Mouse (Mus musculus): Measurements from ENCODE around the gene Krt26. TPM values are rescaled to one million over a fixed set of nuclear protein-coding genes. Genes with fewer than 3 reads are reported as not detected.

The Krt26 gene
- polyA plus RNA-seq, 1 experiment from 2014 or later: not detected

DNA sequence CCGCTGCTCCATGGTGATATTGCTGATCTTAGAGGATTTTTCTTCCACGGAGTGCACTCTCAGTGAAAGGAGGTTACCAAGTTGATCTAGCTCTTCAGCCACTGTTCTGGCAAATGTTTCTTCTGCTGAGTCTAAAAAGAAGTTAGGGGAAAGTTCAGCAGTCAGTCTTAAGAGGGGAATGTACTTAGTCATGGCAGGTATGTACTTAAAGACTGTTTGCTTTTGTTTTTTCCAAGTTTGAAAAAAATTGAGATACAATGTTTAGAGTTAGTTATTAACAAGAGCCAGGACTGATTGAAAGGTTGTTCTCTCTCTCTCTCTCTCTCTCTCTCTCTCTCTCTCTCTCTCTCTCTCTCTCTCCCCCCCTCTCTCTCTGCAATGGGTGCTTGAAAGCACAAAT lies 8.1 kb downstream of the Krt26 start:
- Histone ChIP-seq H3K36me3 (no peaks in the 10 kb centered on the region), H3K4me3 (no peak overlapping the region), H3K9ac (no peak overlapping the region), H3K27ac (no peak overlapping the region), H3K27me3 (no peaks in the 10 kb centered on the region), H3K4me1 (no peaks in the 10 kb centered on the region), H3K9me3 (no peaks in the 10 kb centered on the region), H3K4me2 (replicated peaks) (no peak overlapping the region)
- WGBS: 76% methylated on average over 2 of the region's 2 CpGs
- ATAC-seq (ENCODE audit: insufficient number of reproducible peaks, insufficient read depth, low FRiP score, low TSS enrichment): no peak

DNA sequence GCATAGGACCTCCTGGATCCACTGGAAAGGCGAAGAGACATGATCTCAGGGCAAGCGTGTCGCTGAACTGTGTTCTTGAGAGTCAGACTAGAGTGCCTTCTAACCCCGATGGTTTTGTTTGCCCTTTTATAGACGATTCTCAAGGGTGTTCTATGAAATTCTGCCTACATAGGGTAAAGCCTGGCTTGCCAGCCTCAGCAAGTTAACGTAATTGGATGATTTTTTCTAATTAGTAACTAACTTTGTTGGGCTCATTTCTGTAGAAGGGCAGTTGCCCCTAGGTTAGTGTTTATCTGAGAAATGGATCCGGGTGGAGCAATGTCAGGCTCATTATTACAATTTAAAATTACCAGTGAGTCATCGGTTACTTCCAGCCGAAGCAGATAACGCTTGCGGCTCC lies 14.9 kb downstream of the Krt26 start, which contains the start of gene Krt25:
Krt25 (minus strand) TSS at position 101 of the 400 bp plus-strand sequence.
- Histone ChIP-seq H3K36me3 (no peaks in the 10 kb centered on the region), H3K4me3 (no peak within 1 kb of the TSS), H3K27ac (no peak within 1 kb of the TSS), H3K9ac (no peak within 1 kb of the TSS), H3K27me3 (no peaks in the 10 kb centered on the region), H3K4me2 (replicated peaks) (no peak within 1 kb of the TSS), H3K4me1 (no peaks in the 10 kb centered on the region), H3K9me3 (no peaks in the 10 kb centered on the region)
- no peak for ATAC-seq (ENCODE audit: insufficient number of reproducible peaks, insufficient read depth, low FRiP score, low TSS enrichment)
- WGBS: 87% methylated on average over 11 of the region's 11 CpGs

DNA sequence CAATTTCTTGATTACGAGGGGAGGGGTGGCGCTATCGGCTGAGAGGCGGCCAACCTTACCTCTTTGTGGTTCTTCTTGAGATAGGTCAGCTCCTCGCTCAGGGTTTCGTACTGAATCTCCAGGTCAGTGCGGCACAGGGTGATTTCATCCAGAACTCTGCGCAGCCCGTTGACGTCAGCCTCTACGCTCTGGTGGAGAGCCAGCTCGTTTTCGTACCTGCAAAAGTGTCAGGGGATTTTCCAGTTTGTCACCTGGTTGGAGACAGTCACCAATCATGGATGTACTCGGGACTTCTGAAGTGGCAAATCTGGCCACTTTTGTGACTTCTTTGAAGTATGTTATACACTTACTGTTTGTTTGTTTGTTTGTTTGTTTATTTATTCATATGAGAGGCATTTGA lies 16.7 kb downstream of the Krt26 start:
- Histone ChIP-seq H3K4me2 (replicated peaks) (no peak overlapping the region), H3K27ac (no peak overlapping the region), H3K9me3 (no peaks in the 10 kb centered on the region), H3K4me3 (no peak overlapping the region), H3K9ac (no peak overlapping the region), H3K27me3 (no peaks in the 10 kb centered on the region), H3K36me3 (no peaks in the 10 kb centered on the region), H3K4me1 (no peaks in the 10 kb centered on the region)
- WGBS: 89% methylated on average over 14 of the region's 14 CpGs
- no peak for ATAC-seq (ENCODE audit: insufficient number of reproducible peaks, insufficient read depth, low FRiP score, low TSS enrichment)

DNA sequence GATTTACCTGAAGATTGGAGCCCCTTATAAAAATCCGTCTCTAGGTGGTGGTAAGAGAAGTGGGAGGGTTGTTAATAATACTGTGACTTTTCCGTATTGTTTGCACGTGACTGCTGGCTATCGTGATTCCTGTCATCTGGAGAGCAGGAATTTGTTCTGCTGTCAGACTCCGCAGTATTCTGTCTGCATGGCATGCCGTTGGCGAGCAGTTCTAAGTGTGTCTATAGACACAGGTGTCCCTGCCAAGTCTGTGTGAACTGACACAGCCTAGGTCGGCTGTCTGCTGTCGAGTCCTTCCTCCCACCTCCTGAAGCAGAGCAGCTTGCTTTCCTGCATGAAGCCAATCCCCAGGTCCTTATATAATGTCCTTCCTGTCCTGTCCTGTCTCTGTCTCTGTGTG lies 18.6 kb downstream of the Krt26 start:
- Histone ChIP-seq H3K9ac (no peak overlapping the region), H3K4me1 (no peaks in the 10 kb centered on the region), H3K9me3 (no peaks in the 10 kb centered on the region), H3K27me3 (no peaks in the 10 kb centered on the region), H3K36me3 (no peaks in the 10 kb centered on the region), H3K27ac (no peak overlapping the region), H3K4me3 (no peak overlapping the region), H3K4me2 (replicated peaks) (no peak overlapping the region)
- ATAC-seq (ENCODE audit: insufficient number of reproducible peaks, insufficient read depth, low FRiP score, low TSS enrichment): no peak
- WGBS: 71% methylated on average over 9 of the region's 9 CpGs

DNA sequence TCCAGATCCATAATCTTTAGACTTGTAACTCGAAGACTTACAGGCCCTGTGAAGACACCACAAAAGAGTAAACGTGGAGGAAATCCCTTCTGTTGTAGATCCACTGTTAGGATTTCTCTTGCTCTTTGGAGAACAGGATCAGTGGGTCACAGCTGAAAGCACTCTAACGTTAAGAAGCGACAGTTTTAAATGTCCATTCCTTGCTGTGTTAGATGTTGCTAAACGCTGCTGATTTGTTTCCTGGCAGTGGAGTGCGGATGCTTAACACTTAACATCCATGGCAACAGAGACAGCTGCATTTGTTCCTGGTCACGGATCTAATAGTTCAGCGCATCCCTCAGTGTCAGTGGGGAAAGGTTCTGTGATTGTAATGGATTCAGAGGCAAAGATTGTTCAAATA lies 21.2 kb downstream of the Krt26 start:
- H3K9ac ChIP-seq: no peak overlapping the region
- no peaks in the 10 kb centered on the region for H3K4me1 ChIP-seq
- H3K4me2 ChIP-seq (replicated peaks): no peak overlapping the region
- no peaks in the 10 kb centered on the region for H3K9me3 ChIP-seq
- no peak overlapping the region for H3K27ac ChIP-seq
- 63% methylated on average over 8 of the region's 8 CpGs for WGBS
- no peaks in the 10 kb centered on the region for H3K36me3 ChIP-seq
- H3K4me3 ChIP-seq: no peak overlapping the region
- H3K27me3 ChIP-seq: no peaks in the 10 kb centered on the region
- ATAC-seq (ENCODE audit: insufficient number of reproducible peaks, insufficient read depth, low FRiP score, low TSS enrichment): no peak

DNA sequence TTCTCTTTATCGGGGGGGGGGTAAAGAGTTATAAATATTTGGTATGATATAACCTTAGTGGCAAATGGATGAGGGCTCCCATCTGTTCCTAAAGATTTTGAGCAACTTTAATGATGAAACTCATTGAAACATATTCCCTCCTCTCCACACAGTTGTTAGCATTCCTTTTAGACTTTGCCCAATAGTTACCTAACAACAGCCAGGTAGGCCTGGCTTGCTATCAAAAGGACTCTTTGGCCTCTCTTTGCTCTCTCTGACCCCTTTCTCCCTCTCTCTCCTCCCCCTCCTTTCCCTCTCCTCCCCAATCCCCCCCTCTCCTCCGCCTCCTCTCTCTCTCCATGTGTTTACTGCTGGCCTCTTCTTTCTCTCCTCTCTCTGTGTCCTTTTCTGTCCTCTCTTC lies 23.2 kb downstream of the Krt26 start:
- Histone ChIP-seq H3K36me3 (no peaks in the 10 kb centered on the region), H3K27ac (no peak overlapping the region), H3K9ac (no peak overlapping the region), H3K9me3 (no peaks in the 10 kb centered on the region), H3K4me1 (no peaks in the 10 kb centered on the region), H3K27me3 (no peaks in the 10 kb centered on the region), H3K4me2 (replicated peaks) (no peak overlapping the region), H3K4me3 (no peak overlapping the region)
- WGBS: 85% methylated on average over 2 of the region's 2 CpGs
- ATAC-seq (ENCODE audit: insufficient number of reproducible peaks, insufficient read depth, low FRiP score, low TSS enrichment): no peak

DNA sequence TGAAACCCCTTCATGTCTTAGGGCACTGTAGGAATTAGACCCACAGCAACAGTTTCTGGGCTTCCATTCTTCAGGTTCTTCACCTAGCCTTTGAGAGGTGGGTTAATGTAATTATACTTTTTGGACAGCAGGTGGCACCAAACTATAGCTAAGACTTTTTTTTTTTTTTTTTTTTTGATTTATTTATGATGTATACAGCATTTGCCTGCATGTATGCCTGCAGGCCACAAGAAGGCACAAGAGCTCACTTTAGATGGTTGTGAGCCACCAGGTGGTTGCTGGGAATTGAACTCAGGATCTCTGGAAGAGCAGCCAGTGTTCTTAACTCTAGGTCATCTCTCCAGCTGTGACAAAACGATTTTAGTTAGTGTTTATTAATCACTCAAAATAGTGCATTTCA lies 26.9 kb downstream of the Krt26 start:
- H3K4me2 ChIP-seq (replicated peaks): no peak overlapping the region
- H3K9ac ChIP-seq: no peak overlapping the region
- no peak overlapping the region for H3K4me3 ChIP-seq
- 89% methylated on average over 1 of the region's 1 CpGs for WGBS
- no peak overlapping the region for H3K27ac ChIP-seq
- no peaks in the 10 kb centered on the region for H3K27me3 ChIP-seq
- no peaks in the 10 kb centered on the region for H3K4me1 ChIP-seq
- no peak for ATAC-seq (ENCODE audit: insufficient number of reproducible peaks, insufficient read depth, low FRiP score, low TSS enrichment)
- H3K9me3 ChIP-seq: no peaks in the 10 kb centered on the region
- H3K36me3 ChIP-seq: no peaks in the 10 kb centered on the region

DNA sequence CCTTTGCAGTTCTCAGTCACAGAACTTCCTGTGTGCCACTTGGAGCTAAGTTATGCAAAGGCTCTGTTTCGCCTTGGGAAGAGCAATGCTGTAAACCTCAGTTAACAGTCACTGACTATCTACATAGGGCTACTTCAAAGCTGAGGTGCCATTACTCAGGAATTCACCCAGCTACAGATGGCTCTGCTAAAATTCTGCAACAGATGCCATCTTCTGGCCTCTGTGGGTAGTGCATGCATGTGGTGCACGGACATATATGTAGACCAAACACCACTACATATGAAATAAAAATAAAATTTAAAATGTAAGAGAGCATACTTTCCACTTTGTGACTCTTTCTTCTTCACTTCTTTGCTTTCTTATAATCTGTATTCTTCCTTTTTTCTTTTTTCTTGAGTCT lies 30.2 kb downstream of the Krt26 start:
- no peaks in the 10 kb centered on the region for H3K4me1 ChIP-seq
- H3K27ac ChIP-seq: no peak overlapping the region
- no peak overlapping the region for H3K9ac ChIP-seq
- H3K36me3 ChIP-seq: no peaks in the 10 kb centered on the region
- H3K4me2 ChIP-seq (replicated peaks): no peak overlapping the region
- WGBS: 27% methylated on average over 2 of the region's 2 CpGs
- no peaks in the 10 kb centered on the region for H3K27me3 ChIP-seq
- no peak for ATAC-seq (ENCODE audit: insufficient number of reproducible peaks, insufficient read depth, low FRiP score, low TSS enrichment)
- H3K4me3 ChIP-seq: no peak overlapping the region
- no peaks in the 10 kb centered on the region for H3K9me3 ChIP-seq

DNA sequence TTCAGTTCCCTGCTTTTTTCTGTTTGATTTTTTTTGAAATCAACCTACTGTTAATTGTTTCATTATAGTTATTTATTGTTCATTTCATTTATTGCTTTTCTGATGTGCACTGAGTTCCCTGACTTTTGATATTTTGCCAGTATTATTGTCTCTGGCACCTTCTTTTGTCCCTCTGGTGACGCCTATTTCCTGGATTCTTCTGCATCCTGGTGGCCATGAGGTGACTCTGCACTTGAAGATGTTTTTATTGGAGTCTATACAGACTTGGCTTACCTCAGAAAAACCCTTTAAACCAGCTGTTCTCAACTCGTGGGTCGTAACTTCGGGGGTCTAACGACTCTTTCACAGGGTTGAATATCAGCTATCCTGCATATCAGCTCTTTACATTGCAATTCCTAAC lies 42.7 kb downstream of the Krt26 start:
- H3K9ac ChIP-seq: no peak overlapping the region
- no peaks in the 10 kb centered on the region for H3K9me3 ChIP-seq
- H3K27ac ChIP-seq: no peak overlapping the region

DNA sequence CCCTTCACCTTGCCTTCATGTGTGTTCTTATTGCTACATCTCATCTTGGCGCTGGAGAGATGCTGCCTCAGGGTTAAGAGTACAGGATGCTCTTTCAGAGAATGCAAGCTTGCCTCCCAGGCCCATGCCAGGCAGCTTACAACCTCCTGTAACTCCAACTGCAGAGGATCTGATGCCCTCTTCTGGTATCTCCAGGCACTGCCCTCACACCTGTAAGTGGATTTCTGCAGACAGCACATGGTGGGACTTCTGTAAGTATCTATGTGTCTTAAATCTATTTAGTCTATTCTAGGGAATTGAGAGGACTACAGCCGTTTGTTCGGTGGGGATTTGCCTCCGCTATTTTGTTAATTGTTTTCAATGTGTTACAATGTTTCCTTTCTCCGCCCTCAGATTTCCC lies 44.9 kb downstream of the Krt26 start:
- no peak overlapping the region for H3K4me3 ChIP-seq
- H3K27ac ChIP-seq: no peak overlapping the region
- H3K4me1 ChIP-seq: no peaks in the 10 kb centered on the region
- H3K27me3 ChIP-seq: no peaks in the 10 kb centered on the region
- 62% methylated on average over 5 of the region's 5 CpGs for WGBS
- no peak for ATAC-seq (ENCODE audit: insufficient number of reproducible peaks, insufficient read depth, low FRiP score, low TSS enrichment)
- H3K9me3 ChIP-seq: no peaks in the 10 kb centered on the region
- no peak overlapping the region for H3K4me2 ChIP-seq (replicated peaks)
- H3K36me3 ChIP-seq: no peaks in the 10 kb centered on the region
- H3K9ac ChIP-seq: no peak overlapping the region

More for the DNA sequence above, 42.7 kb downstream of the Krt26 start:
- H3K4me3 ChIP-seq: no peak overlapping the region
- no peaks in the 10 kb centered on the region for H3K36me3 ChIP-seq
- no peaks in the 10 kb centered on the region for H3K4me1 ChIP-seq
- no peak overlapping the region for H3K4me2 ChIP-seq (replicated peaks)
- WGBS: 61% methylated on average over 5 of the region's 5 CpGs
- no peak for ATAC-seq (ENCODE audit: insufficient number of reproducible peaks, insufficient read depth, low FRiP score, low TSS enrichment)
- no peaks in the 10 kb centered on the region for H3K27me3 ChIP-seq

DNA sequence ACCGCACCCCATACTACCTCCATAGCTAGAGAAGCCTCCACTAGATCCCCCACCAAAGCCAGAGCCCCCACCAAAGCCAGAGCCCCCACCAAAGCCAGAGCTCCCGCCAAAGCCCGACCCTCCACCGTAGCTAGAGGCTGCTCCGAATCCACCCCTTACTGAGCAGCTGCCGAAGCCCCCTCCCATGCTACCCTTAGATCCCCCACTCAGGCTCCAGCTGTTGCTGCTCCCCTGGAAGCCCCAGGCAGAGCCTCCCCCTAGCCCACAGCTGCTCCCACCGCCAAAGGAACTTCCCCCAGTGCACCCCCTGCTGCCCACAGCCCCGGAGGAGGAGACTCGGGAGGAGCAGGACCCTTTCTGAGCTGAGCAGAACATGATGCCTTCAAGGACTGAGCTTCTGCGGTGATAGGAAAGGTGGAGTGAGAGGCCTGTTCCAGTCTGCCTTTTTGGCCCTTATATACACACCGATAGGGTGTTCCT lies 52.9 kb downstream of the Krt26 start, which contains the start of gene Krt24:
Krt24 (minus strand) TSS at position 430 of the 480 bp plus-strand sequence.
- Histone ChIP-seq H3K4me1 (peaks cover 5% of the 10 kb centered on the region; the same call in 1 of the 2 replicates), H3K4me2 (replicated peaks) (no peak within 1 kb of the TSS), H3K4me3 (no peak within 1 kb of the TSS), H3K27me3 (no peaks in the 10 kb centered on the region), H3K36me3 (no peaks in the 10 kb centered on the region), H3K27ac (0 out of 2 replicates have a peak within 1 kb of the TSS, but pooled peaks have one; percentile 36), H3K9me3 (no peaks in the 10 kb centered on the region), H3K9ac (no peak within 1 kb of the TSS)
- 40% methylated on average over 11 of the region's 11 CpGs for WGBS
- ATAC-seq (ENCODE audit: insufficient number of reproducible peaks, insufficient read depth, low FRiP score, low TSS enrichment): no peak

DNA sequence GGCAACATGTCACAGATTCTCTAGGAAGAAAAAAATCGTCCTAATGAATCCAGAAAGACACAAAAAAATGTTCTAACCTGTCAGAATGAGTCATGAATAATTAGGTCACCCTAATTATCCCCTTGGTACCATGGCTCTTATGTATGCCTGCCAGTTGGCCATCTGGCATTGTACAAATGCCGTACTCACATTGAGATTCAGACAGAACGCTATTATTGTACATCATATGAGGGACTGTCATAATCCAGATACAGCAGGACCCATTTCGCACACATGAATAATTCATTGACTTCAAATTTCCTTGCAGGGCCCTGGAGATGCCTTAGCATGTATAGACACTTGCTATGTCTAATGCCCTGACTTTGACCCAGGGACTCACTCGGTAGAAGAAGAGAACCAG lies 53.8 kb downstream of the Krt26 start:
- no peak for ATAC-seq (ENCODE audit: insufficient number of reproducible peaks, insufficient read depth, low FRiP score, low TSS enrichment)
- H3K4me3 ChIP-seq: no peak overlapping the region
- 77% methylated on average over 5 of the region's 5 CpGs for WGBS
- no peak overlapping the region for H3K9ac ChIP-seq
- no peaks in the 10 kb centered on the region for H3K27me3 ChIP-seq
- no peak overlapping the region for H3K27ac ChIP-seq
- peaks cover 5% of the 10 kb centered on the region; the same call in 1 of the 2 replicates for H3K4me1 ChIP-seq
- H3K9me3 ChIP-seq: no peaks in the 10 kb centered on the region
- H3K36me3 ChIP-seq: no peaks in the 10 kb centered on the region
- no peak overlapping the region for H3K4me2 ChIP-seq (replicated peaks)

DNA sequence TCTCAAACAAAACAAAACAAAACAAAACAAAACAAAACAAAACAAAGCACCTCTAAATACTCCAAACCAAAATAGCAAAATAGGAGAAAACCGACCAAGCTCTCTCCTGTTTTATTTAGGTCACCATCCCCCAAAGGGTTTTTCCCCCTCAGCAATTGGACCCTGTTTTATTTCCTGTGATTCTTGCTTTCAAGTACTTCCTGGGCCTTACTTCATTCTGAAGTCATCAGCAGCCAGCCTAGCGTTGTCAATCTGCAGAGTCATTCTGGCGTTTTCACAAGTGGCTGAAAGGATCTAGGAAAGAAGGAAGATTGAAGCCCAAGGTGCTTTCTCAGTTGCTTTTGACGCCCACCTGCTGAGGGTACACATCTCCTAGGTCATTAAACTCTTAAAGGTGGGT lies 54.4 kb downstream of the Krt26 start:
- WGBS: 60% methylated on average over 4 of the region's 4 CpGs
- Histone ChIP-seq H3K4me3 (no peak overlapping the region), H3K4me1 (peaks cover 5% of the 10 kb centered on the region; the same call in 1 of the 2 replicates), H3K9me3 (no peaks in the 10 kb centered on the region), H3K36me3 (no peaks in the 10 kb centered on the region), H3K4me2 (replicated peaks) (no peak overlapping the region), H3K9ac (no peak overlapping the region), H3K27me3 (no peaks in the 10 kb centered on the region), H3K27ac (no peak overlapping the region)
- ATAC-seq (ENCODE audit: insufficient number of reproducible peaks, insufficient read depth, low FRiP score, low TSS enrichment): no peak

Measured in embryonic facial prominence, embryonic 12.5 days (tissue).